Mouse (Mus musculus): ENCODE data around the gene Katna1. TPM values are rescaled to one million over a fixed set of nuclear protein-coding genes. Genes with fewer than 3 reads are reported as not detected.

The Katna1 gene
- polyA plus RNA-seq, 1 experiment from 2014 or later: 63.6 TPM

DNA sequence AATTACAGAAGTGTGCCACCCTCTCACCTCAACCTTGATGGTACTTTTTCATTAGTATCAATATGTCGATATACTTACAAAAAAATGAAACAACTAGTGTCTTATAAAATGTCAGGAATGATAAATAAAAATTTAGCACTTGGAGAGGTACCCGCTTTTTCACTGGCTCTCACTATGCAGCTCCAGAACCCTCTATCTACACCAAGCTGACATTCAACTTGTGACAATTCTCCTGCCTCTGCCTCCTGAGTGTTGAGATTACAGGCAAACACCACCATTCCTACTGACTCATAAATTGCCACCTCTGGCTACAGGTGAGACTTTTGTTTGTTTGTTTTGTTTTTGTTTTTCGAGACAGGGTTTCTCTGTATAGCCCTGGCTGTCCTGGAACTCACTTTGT lies 55.4 kb downstream of the Katna1 start:
- Histone ChIP-seq H3K27ac (ENCODE audit: low read depth, low read length) (no peak overlapping the region), H3K4me3 (ENCODE audit: low read depth, low read length) (peak overlapping the region; percentile 95), H3K9ac (ENCODE audit: low read depth, low read length) (peak overlapping the region; percentile 3; the same call in 1 of the 2 replicates), H3K4me2 (peak overlapping the region; percentile 76), H3K4me1 (replicated peaks; ENCODE audit: control insufficient read depth, insufficient read depth, low read length) (0 out of 2 replicates have a peak, but pooled peaks cover 4% of the 10 kb centered on the region), H3K36me3 (ENCODE audit: control insufficient read depth, insufficient read depth, low read length) (no peaks in the 10 kb centered on the region; the same call in 1 of the 2 replicates), H3K9me3 (ENCODE audit: control insufficient read depth, low read length) (no peaks in the 10 kb centered on the region), H3K27me3 (replicated peaks; ENCODE audit: control insufficient read depth, insufficient read depth, low read length) (no peaks in the 10 kb centered on the region)
- no peak for DNase-seq (ENCODE audit: low spot score)
- 48% methylated on average over 3 of the region's 3 CpGs for WGBS
- ATAC-seq (replicated peaks; ENCODE audit: low FRiP score): peak; percentile 34

DNA sequence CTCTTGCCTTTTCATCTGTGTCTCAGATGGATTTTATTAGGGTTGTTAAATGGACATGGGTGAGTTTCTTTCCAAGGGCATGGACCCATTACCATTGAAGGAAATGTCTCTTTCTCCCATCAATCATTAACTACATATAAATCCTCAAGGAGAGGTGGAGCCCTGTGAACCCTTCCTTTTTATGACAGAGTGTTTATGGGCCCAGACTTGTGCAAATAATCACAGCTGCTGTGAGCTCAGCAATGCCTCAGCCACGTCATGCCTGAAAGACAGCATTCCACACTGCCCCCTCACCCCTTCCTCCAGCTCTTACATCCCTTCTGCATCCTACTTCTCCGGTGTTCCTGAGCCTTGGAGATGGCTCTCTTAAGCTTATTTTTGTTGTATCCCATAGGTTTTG lies 61.5 kb downstream of the Katna1 start:
- WGBS: 53% methylated on average over 2 of the region's 2 CpGs
- Histone ChIP-seq H3K4me3 (ENCODE audit: low read depth, low read length) (no peak overlapping the region), H3K27me3 (replicated peaks; ENCODE audit: control insufficient read depth, insufficient read depth, low read length) (no peaks in the 10 kb centered on the region), H3K4me1 (replicated peaks; ENCODE audit: control insufficient read depth, insufficient read depth, low read length) (no peaks in the 10 kb centered on the region; the same call in 1 of the 2 replicates), H3K27ac (ENCODE audit: low read depth, low read length) (no peak overlapping the region), H3K36me3 (ENCODE audit: control insufficient read depth, insufficient read depth, low read length) (peaks cover 5% of the 10 kb centered on the region), H3K9ac (ENCODE audit: low read depth, low read length) (no peak overlapping the region), H3K4me2 (no peak overlapping the region), H3K9me3 (ENCODE audit: control insufficient read depth, low read length) (no peaks in the 10 kb centered on the region)
- ATAC-seq (replicated peaks; ENCODE audit: low FRiP score) (no peak), DNase-seq (ENCODE audit: low spot score) (no peak)

DNA sequence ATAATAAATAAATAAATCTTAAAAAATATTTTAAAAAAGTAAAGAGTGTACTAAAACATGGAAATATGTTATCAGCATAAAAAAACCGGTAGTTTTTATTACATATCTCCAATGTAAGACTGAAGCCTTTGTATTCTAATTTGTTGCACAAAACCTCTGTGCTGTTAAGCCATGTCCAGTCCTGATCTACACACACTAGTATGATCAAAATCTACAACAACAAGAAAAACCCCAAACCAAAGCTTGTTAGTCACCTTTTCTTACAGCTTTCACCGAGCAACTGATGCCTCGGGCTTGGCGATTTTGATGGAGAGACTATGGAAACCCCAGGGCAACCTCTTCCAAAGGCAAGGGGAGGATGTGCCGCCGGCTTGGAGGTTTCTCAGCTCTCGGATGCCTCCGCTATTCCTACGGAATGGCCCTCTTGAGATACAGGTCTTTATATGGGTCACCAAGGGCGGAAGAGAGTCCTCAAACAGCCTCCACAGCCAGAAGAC lies 66.5 kb downstream of the Katna1 start:
- peaks cover 16% of the 10 kb centered on the region for H3K36me3 ChIP-seq (ENCODE audit: control insufficient read depth, insufficient read depth, low read length)
- H3K9me3 ChIP-seq (ENCODE audit: control insufficient read depth, low read length): no peaks in the 10 kb centered on the region
- under 1% methylated on average over 10 of the region's 10 CpGs for WGBS
- H3K4me3 ChIP-seq (ENCODE audit: low read depth, low read length): peak overlapping the region; percentile 75
- H3K27me3 ChIP-seq (replicated peaks; ENCODE audit: control insufficient read depth, insufficient read depth, low read length): no peaks in the 10 kb centered on the region
- H3K4me2 ChIP-seq: peak overlapping the region; percentile 91
- peak overlapping the region; percentile 61; the same call in 1 of the 2 replicates for H3K27ac ChIP-seq (ENCODE audit: low read depth, low read length)
- H3K4me1 ChIP-seq (replicated peaks; ENCODE audit: control insufficient read depth, insufficient read depth, low read length): peaks cover 4% of the 10 kb centered on the region
- ATAC-seq (replicated peaks; ENCODE audit: low FRiP score) (peak; percentile 57; the same call in 1 of the 2 replicates), DNase-seq (ENCODE audit: low spot score) (no peak)
- H3K9ac ChIP-seq (ENCODE audit: low read depth, low read length): peak overlapping the region; percentile 82

DNA sequence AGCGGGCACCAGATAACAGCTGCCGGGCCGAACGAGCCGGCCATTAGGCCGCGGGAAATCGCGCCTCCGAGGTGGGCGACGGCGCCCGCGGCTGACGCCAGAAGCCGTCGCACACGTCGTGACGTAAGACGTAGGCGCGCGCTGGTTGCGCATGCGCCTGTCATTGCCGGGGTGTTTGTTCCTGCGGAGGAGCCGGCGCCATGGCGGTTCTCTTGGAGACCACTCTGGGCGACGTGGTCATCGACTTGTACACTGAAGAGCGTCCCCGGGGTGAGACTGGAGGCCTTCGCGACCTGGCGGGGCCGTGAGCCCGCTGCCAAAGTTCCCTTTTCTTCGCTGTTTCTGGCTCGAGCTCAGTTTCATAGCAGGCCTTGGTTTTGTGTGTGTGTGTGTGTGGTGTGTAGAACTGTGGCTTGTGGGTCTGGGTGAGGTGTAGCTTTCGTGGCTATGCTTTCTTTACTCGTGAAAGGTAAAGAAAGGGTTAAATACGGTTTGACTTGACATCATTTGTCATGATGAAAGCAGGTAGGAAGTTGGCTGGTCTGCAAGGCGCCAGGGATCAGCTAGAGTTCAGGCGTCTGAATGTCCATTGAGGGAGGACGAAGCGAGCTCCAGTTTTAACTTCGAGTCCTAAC lies 67.1 kb downstream of the Katna1 start, which contains the start of the genes Ginm1 and Ppil4:
TSS of gene Ginm1 (minus strand) at position 74 of the 635 bp plus-strand sequence.
TSS of gene Ppil4 (plus strand) at position 141 of the 635 bp plus-strand sequence.
- Histone ChIP-seq H3K4me1 (replicated peaks; ENCODE audit: control insufficient read depth, insufficient read depth, low read length) (peaks cover 4% of the 10 kb centered on the region), H3K9ac (ENCODE audit: low read depth, low read length) (peak within 1 kb of the TSS; percentile 82), H3K4me2 (peak within 1 kb of the TSS; percentile 91), H3K27ac (ENCODE audit: low read depth, low read length) (peak within 1 kb of the TSS; percentile 61; the same call in 1 of the 2 replicates), H3K9me3 (ENCODE audit: control insufficient read depth, low read length) (no peaks in the 10 kb centered on the region), H3K27me3 (replicated peaks; ENCODE audit: control insufficient read depth, insufficient read depth, low read length) (no peaks in the 10 kb centered on the region), H3K36me3 (ENCODE audit: control insufficient read depth, insufficient read depth, low read length) (peaks cover 19% of the 10 kb centered on the region), H3K4me3 (ENCODE audit: low read depth, low read length) (peak within 1 kb of the TSS; percentile 75)
- ATAC-seq (replicated peaks; ENCODE audit: low FRiP score) (peak; percentile 93), DNase-seq (ENCODE audit: low spot score) (peak; percentile 86)
- under 1% methylated on average over 52 of the region's 52 CpGs for WGBS

DNA sequence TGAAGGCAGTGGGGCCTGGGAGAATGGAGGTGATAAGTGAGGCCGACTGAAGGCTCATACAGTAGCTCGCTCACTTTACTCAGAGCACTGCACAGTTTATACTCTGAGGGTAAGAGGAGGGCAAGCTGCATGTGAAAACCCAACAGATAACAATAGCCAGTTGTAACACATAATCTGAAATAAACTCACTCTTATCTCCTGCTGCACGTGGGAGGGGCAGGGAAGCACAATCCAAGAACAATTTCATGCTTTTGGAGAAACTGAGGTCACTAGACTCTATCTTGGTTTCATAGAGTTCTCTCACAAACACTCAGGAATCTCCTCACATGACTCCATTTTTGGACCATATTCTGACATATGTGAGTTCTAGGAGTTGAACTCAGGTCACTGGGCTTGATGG lies 75.5 kb downstream of the Katna1 start:
- ATAC-seq (replicated peaks; ENCODE audit: low FRiP score) (no peak), DNase-seq (ENCODE audit: low spot score) (no peak)
- H3K9me3 ChIP-seq (ENCODE audit: control insufficient read depth, low read length): no peaks in the 10 kb centered on the region
- peaks cover 36% of the 10 kb centered on the region for H3K36me3 ChIP-seq (ENCODE audit: control insufficient read depth, insufficient read depth, low read length)
- 74% methylated on average over 3 of the region's 3 CpGs for WGBS
- no peak overlapping the region for H3K4me3 ChIP-seq (ENCODE audit: low read depth, low read length)
- no peak overlapping the region for H3K27ac ChIP-seq (ENCODE audit: low read depth, low read length)
- no peak overlapping the region for H3K9ac ChIP-seq (ENCODE audit: low read depth, low read length)
- H3K4me2 ChIP-seq: no peak overlapping the region
- no peaks in the 10 kb centered on the region for H3K27me3 ChIP-seq (replicated peaks; ENCODE audit: control insufficient read depth, insufficient read depth, low read length)
- H3K4me1 ChIP-seq (replicated peaks; ENCODE audit: control insufficient read depth, insufficient read depth, low read length): no peaks in the 10 kb centered on the region

DNA sequence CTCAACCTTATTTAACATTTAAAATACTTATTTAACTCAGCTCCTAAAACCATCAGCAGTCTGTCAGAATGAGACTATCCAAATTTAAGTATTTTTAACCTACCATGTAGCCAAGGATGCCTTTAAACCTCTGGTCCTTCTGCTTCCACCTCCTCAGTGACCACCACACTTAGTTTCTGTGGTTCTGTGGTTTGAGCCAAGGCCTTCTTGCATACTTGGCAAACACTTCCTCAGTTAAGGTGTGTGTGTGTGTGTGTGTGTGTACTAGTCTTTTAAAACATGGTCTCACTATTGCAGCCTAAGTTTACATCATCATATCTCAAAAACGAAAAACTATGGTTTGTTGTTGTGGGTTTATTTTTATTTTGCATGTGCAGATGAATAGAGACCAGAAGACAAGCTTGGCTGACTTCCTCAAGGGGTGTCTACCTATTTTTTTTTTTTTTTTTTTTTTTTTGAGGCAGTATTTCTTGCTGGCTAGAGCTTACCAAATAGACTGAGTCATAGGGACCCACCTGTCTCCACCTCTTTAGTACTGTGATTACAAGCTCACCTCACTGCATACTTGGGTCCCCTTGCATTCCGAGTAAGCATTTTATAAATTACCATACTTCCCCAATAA lies 76.8 kb downstream of the Katna1 start:
- Histone ChIP-seq H3K36me3 (ENCODE audit: control insufficient read depth, insufficient read depth, low read length) (peaks cover 30% of the 10 kb centered on the region), H3K4me3 (ENCODE audit: low read depth, low read length) (no peak overlapping the region), H3K27ac (ENCODE audit: low read depth, low read length) (no peak overlapping the region), H3K9me3 (ENCODE audit: control insufficient read depth, low read length) (no peaks in the 10 kb centered on the region), H3K4me2 (no peak overlapping the region), H3K9ac (ENCODE audit: low read depth, low read length) (no peak overlapping the region), H3K27me3 (replicated peaks; ENCODE audit: control insufficient read depth, insufficient read depth, low read length) (no peaks in the 10 kb centered on the region), H3K4me1 (replicated peaks; ENCODE audit: control insufficient read depth, insufficient read depth, low read length) (no peaks in the 10 kb centered on the region)
- no peak for DNase-seq (ENCODE audit: low spot score)
- no peak for ATAC-seq (replicated peaks; ENCODE audit: low FRiP score)
- 81% methylated on average over 2 of the region's 2 CpGs for WGBS

DNA sequence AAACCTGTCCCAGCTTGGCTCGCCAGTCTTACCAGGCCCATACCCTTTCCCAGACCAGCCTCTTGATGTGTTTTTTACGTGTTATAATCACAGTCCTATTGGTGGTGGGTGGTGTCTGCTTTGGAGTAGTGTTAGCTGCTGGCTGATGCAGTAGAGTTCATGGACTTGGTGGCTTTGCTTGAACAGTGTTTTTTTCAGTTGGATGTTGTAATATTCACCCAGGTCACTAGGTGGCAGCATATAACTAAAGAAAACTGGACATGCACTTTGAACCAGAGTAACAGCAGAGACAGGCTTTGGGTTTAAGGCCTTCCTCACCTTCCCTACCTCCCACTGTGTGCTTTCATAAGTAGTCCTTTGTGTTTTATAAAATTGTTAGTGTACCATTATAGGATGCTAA lies 84.1 kb downstream of the Katna1 start:
- no peak overlapping the region for H3K27ac ChIP-seq (ENCODE audit: low read depth, low read length)
- 51% methylated on average over 2 of the region's 2 CpGs for WGBS
- H3K4me3 ChIP-seq (ENCODE audit: low read depth, low read length): no peak overlapping the region
- no peak overlapping the region for H3K9ac ChIP-seq (ENCODE audit: low read depth, low read length)
- DNase-seq (ENCODE audit: low spot score): no peak
- H3K27me3 ChIP-seq (replicated peaks; ENCODE audit: control insufficient read depth, insufficient read depth, low read length): no peaks in the 10 kb centered on the region
- no peaks in the 10 kb centered on the region for H3K9me3 ChIP-seq (ENCODE audit: control insufficient read depth, low read length)
- peaks cover 11% of the 10 kb centered on the region for H3K36me3 ChIP-seq (ENCODE audit: control insufficient read depth, insufficient read depth, low read length)
- ATAC-seq (replicated peaks; ENCODE audit: low FRiP score): peak; percentile 36; the same call in 1 of the 2 replicates
- H3K4me1 ChIP-seq (replicated peaks; ENCODE audit: control insufficient read depth, insufficient read depth, low read length): no peaks in the 10 kb centered on the region
- no peak overlapping the region for H3K4me2 ChIP-seq

Measured in liver, embryonic 11.5 days (tissue).